Mouse (Mus musculus) kidney, adult 2 months (tissue): ENCODE results near the gene Cdk6.
"Not testable (repeated sequence)": the region's sequence is repeated elsewhere in the genome, so short reads cannot be mapped to it uniquely, and the experiment has no call there.

ENCODE experiments used
- CTCF ChIP-seq: fragments of 200-500 bp; conservative IDR thresholded peaks from 2 replicates; pipeline ENCODE4 v1.5.1; 2011; ENCODE audit warnings: low read depth, mild to moderate bottlenecking, control low read depth, low read length, moderate library complexity, mixed read lengths; ENCODE audit not compliant: insufficient read depth, insufficient read length
- POLR2A ChIP-seq: fragments of 200-500 bp; IDR thresholded peaks from one replicate; pipeline ENCODE4 v1.6.1; 2011; ENCODE audit warnings: low read depth, low read length, control low read depth

DNA sequence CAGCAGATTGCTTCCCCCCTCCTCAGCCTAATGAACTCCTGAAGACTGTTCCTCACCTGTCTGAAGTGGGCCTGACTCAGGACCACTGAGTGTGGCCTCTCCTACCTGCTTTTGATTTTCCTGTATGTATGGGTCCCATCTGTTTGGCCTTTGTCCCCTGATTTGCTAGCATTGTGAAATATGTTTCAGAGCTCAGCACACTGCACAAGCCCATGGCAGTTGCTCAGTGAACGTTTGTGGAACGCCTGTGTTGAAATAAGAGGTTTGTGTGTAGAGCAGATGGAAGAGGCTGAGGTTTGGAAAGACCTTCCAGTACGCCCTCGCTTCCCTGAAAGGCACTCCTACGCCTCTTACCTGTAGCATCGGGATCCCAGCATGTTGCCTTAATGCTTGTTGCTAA, 98.1 kb downstream of the Cdk6 start:
- TF ChIP-seq CTCF, POLR2A: not testable (repeated sequence)
